Mouse (Mus musculus): Measurements from ENCODE around the gene Smap1.

GRCm38 (mm10) chr1:23834819-23835218 lies 87.3 kb downstream of the Smap1 start:
- TF ChIP-seq CTCF (IDR thresholded peaks at IDR 0.05; ENCODE audit: low read depth), result no peak
- TF ChIP-seq EP300 (IDR thresholded peaks at IDR 0.05; ENCODE audit: low read depth), result no peak

Data from heart, postnatal 0 days (tissue).